Mouse (Mus musculus) neural tube, embryonic 11.5 days (tissue): Measurements from ENCODE around the gene Hdac1. TPM values are rescaled to one million over a fixed set of nuclear protein-coding genes. Genes with fewer than 3 reads are reported as not detected.

Experiments used
- ATAC-seq: fragments of 200-750 bp; cut with Nextera tagmentation; 2 replicates; pipeline ENCODE4 v1.8.0; 2017; ENCODE audit warnings: moderate number of reproducible peaks, mild to moderate bottlenecking, moderate TSS enrichment, moderate library complexity; ENCODE audit not compliant: insufficient read depth, low FRiP score, low TSS enrichment
- DNase-seq: peaks from one replicate; pipeline ENCODE4 v3.0.0-alpha.2; 2015; ENCODE audit warnings: low spot score
- H3K27ac ChIP-seq: fragments of 300-500 bp; sonication (generic); 2 replicates; pipeline ENCODE4 v1.5.1; 2014; ENCODE audit warnings: low read depth, mild to moderate bottlenecking, low read length
- H3K27me3 ChIP-seq: fragments of 300-500 bp; sonication (generic); 2 replicates; pipeline ENCODE4 v1.6.1; 2014; ENCODE audit warnings: mild to moderate bottlenecking, low read length, mixed read lengths; ENCODE audit not compliant: control insufficient read depth, insufficient read depth
- H3K36me3 ChIP-seq: fragments of 300-500 bp; sonication (generic); 2 replicates; pipeline ENCODE4 v1.6.1; 2014; ENCODE audit warnings: mild to moderate bottlenecking, low read length, moderate library complexity, mixed read lengths; ENCODE audit not compliant: control insufficient read depth, insufficient read depth
- H3K4me1 ChIP-seq: fragments of 300-500 bp; sonication (generic); 2 replicates; pipeline ENCODE4 v1.6.1; 2014; ENCODE audit warnings: low read length, mixed read lengths; ENCODE audit not compliant: control insufficient read depth, insufficient read depth
- H3K4me2 ChIP-seq: fragments of 300-500 bp; sonication (generic); 2 replicates; pipeline ENCODE4 v1.6.1; 2014; ENCODE audit warnings: low read depth, mild to moderate bottlenecking, moderate library complexity
- H3K4me3 ChIP-seq: fragments of 300-500 bp; sonication (generic); 2 replicates; pipeline ENCODE4 v1.5.1; 2014; ENCODE audit warnings: low read depth, low read length
- H3K9ac ChIP-seq: fragments of 300-500 bp; sonication (generic); 2 replicates; pipeline ENCODE4 v1.6.1; 2014; ENCODE audit warnings: mild to moderate bottlenecking, low read length
- H3K9me3 ChIP-seq: fragments of 300-500 bp; sonication (generic); 2 replicates; pipeline ENCODE4 v1.6.1; 2016; ENCODE audit warnings: low read length; ENCODE audit not compliant: control insufficient read depth
- WGBS: fragments of 180-500 bp; shearing (Covaris S2); extraction: QIAGEN DNeasy Blood & Tissue Kit; methylation state at CpG from one replicate; pipeline ENCODE4 v1.1.7; 2014; 5-methylcytosine and 5-hydroxymethylcytosine counted together
- polyA plus RNA-seq: library from polyadenylated mRNA; unstranded; fragments of >200 nt; fragmentation: Nextera tagmentation; extraction: Ambion mirVana; gene quantifications from 2 replicates; pipeline ENCODE4 v1.2.1, GENCODE M21; 2014

The Hdac1 gene
- polyA plus RNA-seq, 1 experiment from 2014 or later: 258 TPM

- Histone ChIP-seq H3K4me3 (no peak overlapping the region), H3K4me2 (no peak overlapping the region), H3K9me3 (no peaks in the 10 kb centered on the region), H3K9ac (no peak overlapping the region), H3K27me3 (no peaks in the 10 kb centered on the region), H3K27ac (no peak overlapping the region), H3K4me1 (no peaks in the 10 kb centered on the region), H3K36me3 (peaks cover 40% of the 10 kb centered on the region)
- 88% methylated on average over 3 of the region's 3 CpGs for WGBS
- ATAC-seq (no peak), DNase-seq (no peak)
Observed at GRCm38 (mm10) chr4:129525889-129526288, 16.6 kb downstream of the Hdac1 start.

GRCm38 (mm10) chr4:129525338-129525737 is 17.2 kb downstream of the Hdac1 start:
- Histone ChIP-seq H3K4me2 (no peak overlapping the region), H3K27ac (no peak overlapping the region), H3K36me3 (peaks cover 38% of the 10 kb centered on the region), H3K4me3 (no peak overlapping the region), H3K9ac (no peak overlapping the region), H3K4me1 (no peaks in the 10 kb centered on the region), H3K9me3 (no peaks in the 10 kb centered on the region), H3K27me3 (no peaks in the 10 kb centered on the region)
- 97% methylated on average over 5 of the region's 5 CpGs for WGBS
- ATAC-seq: no peak
- no peak for DNase-seq

GRCm38 (mm10) chr4:129518519-129518918 is 24.0 kb downstream of the Hdac1 start:
- no peak for ATAC-seq
- Histone ChIP-seq H3K36me3 (peaks cover 26% of the 10 kb centered on the region), H3K27ac (no peak overlapping the region)

GRCm38 (mm10) chr4:129516925-129517324 is 25.6 kb downstream of the Hdac1 start:
- DNase-seq (no peak), ATAC-seq (no peak)
- Histone ChIP-seq H3K4me2 (no peak overlapping the region), H3K9ac (no peak overlapping the region), H3K27me3 (no peaks in the 10 kb centered on the region), H3K4me1 (peaks cover 8% of the 10 kb centered on the region), H3K4me3 (no peak overlapping the region), H3K36me3 (peaks cover 15% of the 10 kb centered on the region), H3K9me3 (no peaks in the 10 kb centered on the region), H3K27ac (no peak overlapping the region)
- WGBS: 52% methylated on average over 2 of the region's 2 CpGs

More at GRCm38 (mm10) chr4:129518519-129518918, 24.0 kb downstream of the Hdac1 start:
- no peak overlapping the region for H3K4me3 ChIP-seq
- H3K4me1 ChIP-seq: peaks cover 3% of the 10 kb centered on the region; the same call in 1 of the 2 replicates
- no peak for DNase-seq
- no peak overlapping the region for H3K9ac ChIP-seq
- no peaks in the 10 kb centered on the region for H3K27me3 ChIP-seq
- WGBS: 94% methylated on average over 8 of the region's 8 CpGs
- H3K9me3 ChIP-seq: no peaks in the 10 kb centered on the region
- no peak overlapping the region for H3K4me2 ChIP-seq

- DNase-seq (peak; percentile 84), ATAC-seq (peak; percentile 29)
- Histone ChIP-seq H3K27ac (peak overlapping the region; percentile 96), H3K27me3 (no peaks in the 10 kb centered on the region), H3K4me2 (peak overlapping the region; percentile 65), H3K9me3 (no peaks in the 10 kb centered on the region), H3K36me3 (peaks cover 7% of the 10 kb centered on the region), H3K4me3 (peak overlapping the region; percentile 72), H3K4me1 (peaks cover 23% of the 10 kb centered on the region), H3K9ac (peak overlapping the region; percentile 100)
- WGBS: under 1% methylated on average over 27 of the region's 35 CpGs
Observed at GRCm38 (mm10) chr4:129514300-129514898, 28.1 kb downstream of the Hdac1 start.

GRCm38 (mm10) chr4:129513891-129514290 is 28.6 kb downstream of the Hdac1 start:
- peak overlapping the region; percentile 96 for H3K27ac ChIP-seq
- peak overlapping the region; percentile 72 for H3K4me3 ChIP-seq
- H3K36me3 ChIP-seq: peaks cover 7% of the 10 kb centered on the region
- DNase-seq: peak; percentile 64
- peak; percentile 17; the same call in 1 of the 2 replicates for ATAC-seq
- peak overlapping the region; percentile 100 for H3K9ac ChIP-seq
- WGBS: 1% methylated on average over 41 of the region's 57 CpGs
- H3K4me1 ChIP-seq: peaks cover 23% of the 10 kb centered on the region
- H3K27me3 ChIP-seq: no peaks in the 10 kb centered on the region
- no peaks in the 10 kb centered on the region for H3K9me3 ChIP-seq
- peak overlapping the region; percentile 65 for H3K4me2 ChIP-seq

GRCm38 (mm10) chr4:129513086-129513767 is 29.3 kb downstream of the Hdac1 start, which contains the start of gene Marcksl1:
Gene Marcksl1 (plus strand): TSS chr4:129513581.
- Histone ChIP-seq H3K9ac (peak within 1 kb of the TSS; percentile 100), H3K4me2 (peak within 1 kb of the TSS; percentile 65), H3K27ac (peak within 1 kb of the TSS; percentile 96), H3K27me3 (no peaks in the 10 kb centered on the region), H3K9me3 (no peaks in the 10 kb centered on the region), H3K4me1 (peaks cover 23% of the 10 kb centered on the region), H3K36me3 (peaks cover 7% of the 10 kb centered on the region), H3K4me3 (peak within 1 kb of the TSS; percentile 72)
- 8% methylated on average over 41 of the region's 47 CpGs for WGBS
- DNase-seq (peak; percentile 92), ATAC-seq (peak; percentile 81)

- peaks cover 23% of the 10 kb centered on the region for H3K4me1 ChIP-seq
- ATAC-seq (no peak), DNase-seq (peak; percentile 60)
Observed at GRCm38 (mm10) chr4:129511413-129512096, 31.0 kb downstream of the Hdac1 start.

More at GRCm38 (mm10) chr4:129511413-129512096, 31.0 kb downstream of the Hdac1 start:
- Histone ChIP-seq H3K9me3 (no peaks in the 10 kb centered on the region), H3K27ac (peak overlapping the region; percentile 83), H3K4me3 (no peak overlapping the region), H3K36me3 (0 out of 2 replicates have a peak, but pooled peaks cover 2% of the 10 kb centered on the region), H3K27me3 (no peaks in the 10 kb centered on the region), H3K4me2 (peak overlapping the region; percentile 15; the same call in 1 of the 2 replicates), H3K9ac (peak overlapping the region; percentile 18; the same call in 1 of the 2 replicates)
- WGBS: 30% methylated on average over 6 of the region's 6 CpGs
